Mouse (Mus musculus) liver, postnatal 0 days (tissue): ENCODE results near the gene Ube2d2b. TPM values are rescaled to one million over a fixed set of nuclear protein-coding genes. Genes with fewer than 3 reads are reported as not detected.

ENCODE experiments used
- ATAC-seq: fragments of 200-750 bp; cut with Nextera tagmentation; 2 replicates; pipeline ENCODE4 v1.8.0; 2017; ENCODE audit warnings: mild to moderate bottlenecking, moderate library complexity
- DNase-seq: peaks from one replicate; pipeline ENCODE4 v3.0.0-alpha.2; 2016
- H3K27ac ChIP-seq: fragments of 300-500 bp; sonication (generic); 2 replicates; pipeline ENCODE4 v1.5.1; 2014; ENCODE audit warnings: antibody characterized with exemption, moderate library complexity, mild to moderate bottlenecking, low read depth
- H3K27me3 ChIP-seq: fragments of 300-500 bp; sonication (generic); 2 replicates; pipeline ENCODE4 v1.6.1; 2014; ENCODE audit warnings: low read length, control low read depth, mixed read lengths; ENCODE audit not compliant: insufficient read depth
- H3K36me3 ChIP-seq: fragments of 300-500 bp; sonication (generic); replicated peaks from 2 replicates; pipeline ENCODE4 v1.6.1; 2014; ENCODE audit warnings: mild to moderate bottlenecking, control low read depth, low read length, moderate library complexity, mixed read lengths; ENCODE audit not compliant: insufficient read depth
- H3K4me1 ChIP-seq: fragments of 300-500 bp; sonication (generic); 2 replicates; pipeline ENCODE4 v1.6.1; 2014; ENCODE audit warnings: antibody characterized with exemption, mild to moderate bottlenecking, control low read depth; ENCODE audit not compliant: insufficient read depth
- H3K4me2 ChIP-seq: fragments of 300-500 bp; sonication (generic); 2 replicates; pipeline ENCODE4 v1.6.1; 2014; ENCODE audit warnings: low read depth, mild to moderate bottlenecking, low read length, moderate library complexity, mixed read lengths
- H3K4me3 ChIP-seq: fragments of 300-500 bp; sonication (generic); 2 replicates; pipeline ENCODE4 v1.5.1; 2014; ENCODE audit warnings: low read depth, low read length
- H3K9ac ChIP-seq: fragments of 300-500 bp; sonication (generic); replicated peaks from 2 replicates; pipeline ENCODE4 v1.6.1; 2014; ENCODE audit warnings: mild to moderate bottlenecking, moderate library complexity
- H3K9me3 ChIP-seq: fragments of 300-500 bp; sonication (generic); 2 replicates; pipeline ENCODE4 v1.6.1; 2016; ENCODE audit warnings: mild to moderate bottlenecking, control low read depth, low read length, mixed read lengths
- CTCF ChIP-seq: sonication (generic); IDR thresholded peaks from 2 replicates; pipeline ENCODE4 v1.5.1; 2016; ENCODE audit warnings: antibody characterized with exemption, low read depth
- EP300 ChIP-seq: IDR thresholded peaks from 2 replicates; pipeline ENCODE4 v1.6.1; 2016; ENCODE audit warnings: antibody characterized with exemption, low read depth, mild to moderate bottlenecking
- WGBS: fragments of 180-500 bp; shearing (Covaris S2); extraction: QIAGEN DNeasy Blood & Tissue Kit; methylation state at CpG from one replicate; pipeline ENCODE4 v1.1.7; 2014; ENCODE audit not compliant: insufficient replicate concordance; 5-methylcytosine and 5-hydroxymethylcytosine counted together
- polyA plus RNA-seq: library from polyadenylated mRNA; unstranded; fragments of >200 nt; fragmentation: Nextera tagmentation; extraction: Ambion mirVana; gene quantifications from 2 replicates; pipeline ENCODE4 v1.2.1, GENCODE M21; 2015

Gene Ube2d2b
- polyA plus RNA-seq, 1 experiment from 2014 or later, result 0.19 TPM

DNA sequence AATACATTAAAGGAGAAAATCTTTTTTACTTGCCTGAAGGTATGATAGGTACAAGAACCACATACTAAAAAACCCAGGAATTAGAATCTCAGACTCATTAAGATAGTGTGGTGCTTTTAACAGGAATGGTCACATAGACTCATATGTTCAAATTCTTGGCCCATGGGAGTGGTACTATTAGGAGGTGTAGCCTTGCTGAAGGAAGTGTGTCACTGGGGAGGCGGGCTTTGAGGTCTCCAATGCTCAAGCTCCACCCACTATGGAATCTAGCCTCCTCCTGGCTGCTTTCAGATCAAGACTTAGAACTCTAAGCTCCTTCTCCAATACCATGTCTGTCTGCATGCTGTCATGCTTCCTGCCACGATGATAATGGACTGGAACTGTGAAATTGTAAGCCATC lies 17.9 kb downstream of the Ube2d2b start:
- no peak overlapping the region for H3K27ac ChIP-seq
- ATAC-seq, result no peak
- no peaks in the 10 kb centered on the region for H3K27me3 ChIP-seq
- TF ChIP-seq CTCF (no peak), EP300 (no peak)
- WGBS, result 88% methylated on average over 2 of the region's 2 CpGs
- H3K36me3 ChIP-seq, result peaks cover 3% of the 10 kb centered on the region; the same call in 1 of the 2 replicates
- 0 out of 2 replicates have a peak, but pooled peaks cover 4% of the 10 kb centered on the region for H3K9me3 ChIP-seq
- DNase-seq, result no peak
- no peak overlapping the region for H3K4me2 ChIP-seq
- no peak overlapping the region for H3K4me3 ChIP-seq
- no peak overlapping the region for H3K9ac ChIP-seq
- H3K4me1 ChIP-seq, result peaks cover 4% of the 10 kb centered on the region

DNA sequence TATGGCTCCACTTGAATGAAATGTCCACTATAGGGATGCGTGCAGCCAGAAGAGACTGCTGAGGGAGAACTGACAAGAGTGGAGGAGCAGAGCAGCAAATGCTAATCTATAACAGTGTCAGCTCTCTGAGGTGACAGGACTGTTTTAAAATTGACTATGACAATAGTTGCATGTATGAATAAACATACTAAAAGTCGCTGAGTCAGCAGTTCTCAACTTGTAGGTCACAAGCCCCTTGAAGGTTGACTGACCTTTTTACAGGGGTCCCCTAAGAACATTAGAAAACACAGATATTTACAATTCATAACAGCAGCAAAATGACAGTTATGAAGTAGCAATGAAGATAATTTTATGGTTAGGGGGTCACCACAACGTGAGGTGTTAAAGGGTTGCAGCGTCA lies 19.1 kb downstream of the Ube2d2b start:
- 84% methylated on average over 4 of the region's 4 CpGs for WGBS
- no peak overlapping the region for H3K27ac ChIP-seq
- H3K4me3 ChIP-seq, result no peak overlapping the region
- H3K4me1 ChIP-seq, result peaks cover 14% of the 10 kb centered on the region
- DNase-seq, result no peak
- no peak for ATAC-seq
- no peak overlapping the region for H3K9ac ChIP-seq
- 0 out of 2 replicates have a peak, but pooled peaks cover 4% of the 10 kb centered on the region for H3K9me3 ChIP-seq
- no peak overlapping the region for H3K4me2 ChIP-seq
- TF ChIP-seq CTCF (no peak), EP300 (no peak)
- no peaks in the 10 kb centered on the region for H3K27me3 ChIP-seq
- H3K36me3 ChIP-seq, result peaks cover 3% of the 10 kb centered on the region; the same call in 1 of the 2 replicates

DNA sequence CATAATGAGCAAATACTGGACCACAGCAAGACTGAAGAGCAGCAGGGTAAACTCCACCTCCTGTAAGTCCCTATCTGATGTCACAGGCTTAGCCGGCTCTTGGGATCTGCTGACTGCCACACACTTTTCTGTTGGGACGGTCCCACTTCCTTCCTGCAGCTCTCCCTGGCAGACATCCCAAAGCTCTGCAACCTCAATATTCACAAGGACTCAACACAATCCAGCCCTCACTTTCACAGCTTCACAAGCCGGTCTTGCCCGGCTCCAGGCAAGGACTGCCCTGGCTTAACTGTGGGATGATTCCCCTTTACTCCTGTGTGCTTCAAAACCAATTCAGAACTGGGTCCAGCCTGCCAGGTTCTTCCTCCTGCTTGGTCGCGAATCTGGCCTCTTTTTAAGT lies 23.9 kb downstream of the Ube2d2b start:
- 0 out of 2 replicates have a peak, but pooled peaks have one; percentile 33 for ATAC-seq
- H3K27me3 ChIP-seq, result no peaks in the 10 kb centered on the region
- peak overlapping the region; percentile 26; the same call in 1 of the 2 replicates for H3K4me2 ChIP-seq
- peaks cover 3% of the 10 kb centered on the region; the same call in 1 of the 2 replicates for H3K36me3 ChIP-seq
- H3K9ac ChIP-seq, result no peak overlapping the region; the same call in 1 of the 2 replicates
- TF ChIP-seq CTCF, result no peak
- TF ChIP-seq EP300, result no peak
- H3K9me3 ChIP-seq, result 0 out of 2 replicates have a peak, but pooled peaks cover 4% of the 10 kb centered on the region
- no peak overlapping the region for H3K27ac ChIP-seq
- 37% methylated on average over 6 of the region's 6 CpGs for WGBS
- peak; percentile 24 for DNase-seq
- peaks cover 27% of the 10 kb centered on the region for H3K4me1 ChIP-seq
- no peak overlapping the region for H3K4me3 ChIP-seq

DNA sequence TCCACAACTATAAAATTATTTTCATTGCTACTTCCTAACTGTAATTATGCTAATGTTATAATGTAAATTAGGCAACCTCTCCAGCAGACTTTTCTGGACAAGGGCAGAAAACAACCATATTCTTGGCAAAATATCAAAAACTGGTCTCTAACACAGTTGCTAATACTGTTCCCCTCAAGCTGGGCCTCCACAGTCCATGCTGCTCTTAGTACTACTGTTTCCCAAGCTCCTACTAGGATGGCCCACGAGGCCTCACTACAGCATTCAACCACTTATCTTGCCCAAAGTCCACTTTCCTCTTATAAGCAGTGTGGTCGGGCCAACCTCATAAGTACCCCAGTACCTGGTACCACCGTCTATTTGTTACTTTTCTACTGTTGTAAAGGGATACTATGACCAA lies 24.7 kb downstream of the Ube2d2b start:
- peaks cover 3% of the 10 kb centered on the region; the same call in 1 of the 2 replicates for H3K36me3 ChIP-seq
- H3K9me3 ChIP-seq, result 0 out of 2 replicates have a peak, but pooled peaks cover 4% of the 10 kb centered on the region
- H3K27ac ChIP-seq, result peak overlapping the region; percentile 57
- WGBS, result 47% methylated on average over 3 of the region's 3 CpGs
- H3K4me1 ChIP-seq, result peaks cover 27% of the 10 kb centered on the region
- ATAC-seq, result no peak
- no peak for DNase-seq
- no peak overlapping the region for H3K9ac ChIP-seq
- TF ChIP-seq CTCF (no peak), EP300 (no peak)
- no peak overlapping the region for H3K4me3 ChIP-seq
- no peak overlapping the region for H3K4me2 ChIP-seq
- H3K27me3 ChIP-seq, result no peaks in the 10 kb centered on the region

DNA sequence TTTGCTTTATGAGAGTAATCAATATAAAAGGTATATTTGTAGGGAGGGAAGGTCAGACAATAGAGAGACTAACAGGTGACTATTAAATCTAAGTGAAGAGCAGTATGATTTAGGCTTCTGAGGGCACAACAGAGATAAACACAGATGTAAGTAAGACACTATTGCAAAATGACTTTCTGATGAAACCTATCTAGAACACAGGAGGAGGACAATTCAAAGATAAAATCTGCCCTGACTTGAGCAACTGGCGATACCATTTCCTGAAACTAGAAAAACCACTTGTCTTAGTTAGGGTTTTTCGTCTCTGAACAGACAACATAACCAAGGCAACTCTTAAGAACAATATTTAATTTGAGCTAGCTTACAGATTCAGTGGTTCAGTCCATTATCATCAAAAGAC lies 25.6 kb downstream of the Ube2d2b start:
- Histone ChIP-seq H3K4me2 (no peak overlapping the region), H3K4me1 (peaks cover 27% of the 10 kb centered on the region), H3K4me3 (no peak overlapping the region), H3K9me3 (no peaks in the 10 kb centered on the region), H3K9ac (no peak overlapping the region), H3K27ac (peak overlapping the region; percentile 57; the same call in 1 of the 2 replicates), H3K36me3 (peaks cover 3% of the 10 kb centered on the region; the same call in 1 of the 2 replicates), H3K27me3 (no peaks in the 10 kb centered on the region)
- DNase-seq, result no peak
- TF ChIP-seq EP300 (no peak; the same call in 1 of the 2 replicates), CTCF (no peak)
- ATAC-seq, result 0 out of 2 replicates have a peak, but pooled peaks have one; percentile 28
- WGBS, result 18% methylated on average over 2 of the region's 2 CpGs

DNA sequence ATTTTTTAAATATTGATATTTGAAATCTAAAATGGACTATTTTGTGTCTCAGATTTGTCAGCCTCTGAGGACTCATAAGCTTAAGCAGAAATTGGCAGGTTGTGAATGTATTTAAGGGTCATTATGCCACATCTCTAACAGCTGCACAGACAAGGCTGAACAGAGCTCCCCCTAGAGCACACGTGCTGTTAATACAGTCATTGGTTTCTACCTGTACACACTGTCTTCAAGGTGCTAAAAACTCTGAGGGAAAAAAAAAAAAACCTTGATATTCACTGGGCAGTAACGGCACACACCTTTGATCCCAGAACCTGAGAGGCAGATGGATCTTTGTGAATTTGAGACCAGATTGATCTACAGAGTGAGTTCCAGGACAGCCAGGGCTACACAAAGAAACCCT lies 29.1 kb downstream of the Ube2d2b start:
- Histone ChIP-seq H3K27ac (no peak overlapping the region), H3K36me3 (no peaks in the 10 kb centered on the region), H3K4me2 (no peak overlapping the region), H3K4me1 (peaks cover 14% of the 10 kb centered on the region), H3K4me3 (no peak overlapping the region), H3K9ac (no peak overlapping the region), H3K27me3 (no peaks in the 10 kb centered on the region), H3K9me3 (no peaks in the 10 kb centered on the region)
- no peak for DNase-seq
- WGBS, result 36% methylated on average over 2 of the region's 2 CpGs
- TF ChIP-seq EP300 (no peak), CTCF (peak; percentile 72)
- no peak for ATAC-seq
